In genomic region chr4:135883401-135883851, GRCm38 (mm10) we compare ENCODE assay signal across 16 mouse cellular contexts. TPM values are rescaled to one million over a fixed set of nuclear protein-coding genes. Genes with fewer than 3 reads are reported as not detected.
DNase-seq lines count a peak whose midpoint lies in the region; ATAC-seq and TF ChIP-seq lines count a peak whose summit lies in the region.
"Had no signal": no experiment of that assay in that cellular context is flagged by ENCODE, and none has a peak within 500 bp of the region (broad histone marks: within the 10 kb centered on the region; RNA-seq: fewer than 3 reads in every experiment).

No protein-coding gene starts in this region.

- peak; percentile 80 to 91 for DNase-seq in adrenal gland, adult (ENCODE audit: inconsistent age in 2 of 2, low spot score in 1 of 2)
- no peak for DNase-seq in adrenal gland, postnatal 4 days (ENCODE audit: low spot score in 2 of 2)
- DNase-seq in lung, embryonic 14.5 days = no peak
- DNase-seq in lung, postnatal 25 days (ENCODE audit: low spot score) = no peak
- DNase-seq in R1 (ENCODE audit: low read depth, low spot score) = peak; percentile 21
- no peak for DNase-seq in adipocyte (ENCODE audit: low spot score)
- DNase-seq: cerebellum, postnatal 36 days; gastrocnemius, postnatal 14 days; right cerebral cortex, postnatal 25 days had no signal

- H3K9me3 ChIP-seq in lung, embryonic 14.5 days (ENCODE audit: low read depth, low read length) = no peaks in the 10 kb centered on the region
- no peaks in the 10 kb centered on the region for H3K9me3 ChIP-seq in kidney, embryonic 15.5 days (replicated peaks)
- H3K9me3 ChIP-seq in intestine, embryonic 16.5 days (ENCODE audit: control insufficient read depth, low read length) = no peaks in the 10 kb centered on the region
- H3K9me3 ChIP-seq: G1E; limb, embryonic 15.5 days; midbrain, embryonic 12.5 days; neural tube, embryonic 12.5 days had no signal

- 18% methylated on average over 10 of the region's 10 CpGs for WGBS in lung, embryonic 14.5 days
- WGBS in kidney, embryonic 15.5 days = 27% methylated on average over 10 of the region's 10 CpGs
- WGBS in intestine, embryonic 16.5 days = 37% methylated on average over 10 of the region's 10 CpGs

- no peak for TF ChIP-seq CTCF in lung, embryonic 14.5 days (IDR thresholded peaks at IDR 0.05; ENCODE audit: low read depth)

- H3K27ac ChIP-seq in lung, embryonic 14.5 days (ENCODE audit: low read depth) = no peak overlapping the region
- H3K27ac ChIP-seq in kidney, embryonic 15.5 days = peak overlapping the region; percentile 62
- no peak overlapping the region for H3K27ac ChIP-seq in intestine, embryonic 16.5 days (ENCODE audit: low read length)
- H3K27ac ChIP-seq: limb, embryonic 15.5 days; midbrain, embryonic 12.5 days; neural tube, embryonic 12.5 days had no signal

- H3K4me2 ChIP-seq in lung, embryonic 14.5 days = no peak overlapping the region
- no peak overlapping the region for H3K4me2 ChIP-seq in kidney, embryonic 15.5 days
- H3K4me2 ChIP-seq in intestine, embryonic 16.5 days (ENCODE audit: low read depth, low read length) = no peak overlapping the region
- H3K4me2 ChIP-seq: limb, embryonic 15.5 days; midbrain, embryonic 12.5 days; neural tube, embryonic 12.5 days had no signal

- no peak overlapping the region for H3K4me3 ChIP-seq in lung, embryonic 14.5 days (ENCODE audit: low read depth, low read length)
- H3K4me3 ChIP-seq in kidney, embryonic 15.5 days (replicated peaks) = no peak overlapping the region
- no peak overlapping the region for H3K4me3 ChIP-seq in intestine, embryonic 16.5 days (ENCODE audit: low read length)
- H3K4me3 ChIP-seq: limb, embryonic 15.5 days; midbrain, embryonic 12.5 days; neural tube, embryonic 12.5 days had no signal

- H3K9ac ChIP-seq in lung, embryonic 14.5 days = 0 out of 2 replicates have a peak overlapping the region, but pooled peaks have one; percentile 14
- no peak overlapping the region for H3K9ac ChIP-seq in kidney, embryonic 15.5 days
- no peak overlapping the region for H3K9ac ChIP-seq in intestine, embryonic 16.5 days (ENCODE audit: low read depth, low read length)
- H3K9ac ChIP-seq: limb, embryonic 15.5 days; midbrain, embryonic 12.5 days; neural tube, embryonic 12.5 days had no signal

- no peaks in the 10 kb centered on the region for H3K36me3 ChIP-seq in lung, embryonic 14.5 days (ENCODE audit: insufficient read depth)
- no peaks in the 10 kb centered on the region for H3K36me3 ChIP-seq in kidney, embryonic 15.5 days
- no peaks in the 10 kb centered on the region for H3K36me3 ChIP-seq in intestine, embryonic 16.5 days (ENCODE audit: control insufficient read depth, insufficient read depth, low read length)
- H3K36me3 ChIP-seq: G1E; limb, embryonic 15.5 days; midbrain, embryonic 12.5 days; neural tube, embryonic 12.5 days had no signal

- ATAC-seq in lung, embryonic 14.5 days (ENCODE audit: insufficient read depth) = 0 out of 2 replicates have a peak, but pooled peaks have one; percentile 39
- no peak for ATAC-seq in kidney, embryonic 15.5 days (replicated peaks; ENCODE audit: low FRiP score)
- no peak for ATAC-seq in intestine, embryonic 16.5 days
- ATAC-seq: hindbrain, embryonic 16.5 days had no signal

- H3K4me1 ChIP-seq in lung, embryonic 14.5 days (ENCODE audit: insufficient read depth) = 0 out of 2 replicates have a peak, but pooled peaks cover 3% of the 10 kb centered on the region
- peaks cover 17% of the 10 kb centered on the region for H3K4me1 ChIP-seq in kidney, embryonic 15.5 days
- no peaks in the 10 kb centered on the region for H3K4me1 ChIP-seq in intestine, embryonic 16.5 days (ENCODE audit: control insufficient read depth, insufficient read depth, low read length)

- H3K27me3 ChIP-seq in lung, embryonic 14.5 days (ENCODE audit: insufficient read depth, low read length) = no peaks in the 10 kb centered on the region
- no peaks in the 10 kb centered on the region for H3K27me3 ChIP-seq in kidney, embryonic 15.5 days
- no peaks in the 10 kb centered on the region for H3K27me3 ChIP-seq in intestine, embryonic 16.5 days (replicated peaks; ENCODE audit: control insufficient read depth, insufficient read depth, low read length)
- H3K27me3 ChIP-seq: limb, embryonic 15.5 days; midbrain, embryonic 12.5 days; neural tube, embryonic 12.5 days had no signal

RNA-seq across cellular contexts. Expression of gene Pnrc2, which starts 9.8 kb away (rescaled TPM):
- 100 to 1,000 TPM; 152 to 159 TPM for total RNA-seq in adrenal gland, postnatal 4 days (2021)
- 191 and 206 TPM in 2 replicates for polyA plus RNA-seq in lung, embryonic 14.5 days (2014; fragmentation: Nextera tagmentation; extraction: Ambion mirVana)
- polyA plus RNA-seq in kidney, embryonic 15.5 days (2015; fragmentation: Nextera tagmentation; extraction: Ambion mirVana) = 194 and 213 TPM in 2 replicates
- polyA plus RNA-seq in intestine, embryonic 16.5 days (2015; fragmentation: Nextera tagmentation; extraction: Ambion mirVana) = 165 and 171 TPM in 2 replicates

RNA-seq across cellular contexts. Expression of gene Cnr2, which starts 11.8 kb away (rescaled TPM):
- total RNA-seq in adrenal gland, postnatal 4 days (2021) = 1 to 10 TPM; 3.8 to 4.1 TPM
- polyA plus RNA-seq in lung, embryonic 14.5 days (2014; fragmentation: Nextera tagmentation; extraction: Ambion mirVana) = 0.71 and 0.73 TPM in 2 replicates
- 0.64 and 0.95 TPM in 2 replicates for polyA plus RNA-seq in kidney, embryonic 15.5 days (2015; fragmentation: Nextera tagmentation; extraction: Ambion mirVana)
- polyA plus RNA-seq in intestine, embryonic 16.5 days (2015; fragmentation: Nextera tagmentation; extraction: Ambion mirVana) = 0.43 and 0.66 TPM in 2 replicates

RNA-seq across cellular contexts. Expression of gene Srsf10, which starts 27.9 kb away (rescaled TPM):
- 100 to 1,000 TPM; 145 to 183 TPM for total RNA-seq in adrenal gland, postnatal 4 days (2021)
- 322 and 336 TPM in 2 replicates for polyA plus RNA-seq in lung, embryonic 14.5 days (2014; fragmentation: Nextera tagmentation; extraction: Ambion mirVana)
- 268 and 279 TPM in 2 replicates for polyA plus RNA-seq in kidney, embryonic 15.5 days (2015; fragmentation: Nextera tagmentation; extraction: Ambion mirVana)
- polyA plus RNA-seq in intestine, embryonic 16.5 days (2015; fragmentation: Nextera tagmentation; extraction: Ambion mirVana) = 146 and 157 TPM in 2 replicates

RNA-seq across cellular contexts. Expression of gene Fuca1, which starts 37.1 kb away (rescaled TPM):
- total RNA-seq in adrenal gland, postnatal 4 days (2021) = 10 to 100 TPM; 88.2 to 99.0 TPM
- polyA plus RNA-seq in lung, embryonic 14.5 days (2014; fragmentation: Nextera tagmentation; extraction: Ambion mirVana) = 65.1 and 72.7 TPM in 2 replicates
- polyA plus RNA-seq in kidney, embryonic 15.5 days (2015; fragmentation: Nextera tagmentation; extraction: Ambion mirVana) = 70.1 and 71.8 TPM in 2 replicates
- polyA plus RNA-seq in intestine, embryonic 16.5 days (2015; fragmentation: Nextera tagmentation; extraction: Ambion mirVana) = 214 and 254 TPM in 2 replicates

Comparison
In these comparisons a context has a peak if more than half of its experiments do, and no peak if none do; other contexts are left out.
1. DNase-seq: peak in adrenal gland, adult (2 of 2) and R1 (single experiment); none in adrenal gland, postnatal 4 days (0 of 2), lung, embryonic 14.5 days (single experiment), lung, postnatal 25 days (single experiment) and adipocyte (single experiment).